Mouse (Mus musculus): ENCODE data around the gene Chd5. TPM values are rescaled to one million over a fixed set of nuclear protein-coding genes. Genes with fewer than 3 reads are reported as not detected.

The Chd5 gene
- 92.4 and 92.8 TPM in 2 replicates for polyA plus RNA-seq (2021; fragmentation: Nextera tagmentation)
- long read RNA-seq, experiment 1, partial matches to known transcripts: 30 of 55 reads
- long read RNA-seq, experiment 1, other reads (novel, unspliced or antisense): 25 of 55 reads
- long read RNA-seq, experiment 2, partial matches to known transcripts: 105 of 107 reads
- long read RNA-seq, experiment 2, other reads (novel, unspliced or antisense): 2 of 107 reads

DNA sequence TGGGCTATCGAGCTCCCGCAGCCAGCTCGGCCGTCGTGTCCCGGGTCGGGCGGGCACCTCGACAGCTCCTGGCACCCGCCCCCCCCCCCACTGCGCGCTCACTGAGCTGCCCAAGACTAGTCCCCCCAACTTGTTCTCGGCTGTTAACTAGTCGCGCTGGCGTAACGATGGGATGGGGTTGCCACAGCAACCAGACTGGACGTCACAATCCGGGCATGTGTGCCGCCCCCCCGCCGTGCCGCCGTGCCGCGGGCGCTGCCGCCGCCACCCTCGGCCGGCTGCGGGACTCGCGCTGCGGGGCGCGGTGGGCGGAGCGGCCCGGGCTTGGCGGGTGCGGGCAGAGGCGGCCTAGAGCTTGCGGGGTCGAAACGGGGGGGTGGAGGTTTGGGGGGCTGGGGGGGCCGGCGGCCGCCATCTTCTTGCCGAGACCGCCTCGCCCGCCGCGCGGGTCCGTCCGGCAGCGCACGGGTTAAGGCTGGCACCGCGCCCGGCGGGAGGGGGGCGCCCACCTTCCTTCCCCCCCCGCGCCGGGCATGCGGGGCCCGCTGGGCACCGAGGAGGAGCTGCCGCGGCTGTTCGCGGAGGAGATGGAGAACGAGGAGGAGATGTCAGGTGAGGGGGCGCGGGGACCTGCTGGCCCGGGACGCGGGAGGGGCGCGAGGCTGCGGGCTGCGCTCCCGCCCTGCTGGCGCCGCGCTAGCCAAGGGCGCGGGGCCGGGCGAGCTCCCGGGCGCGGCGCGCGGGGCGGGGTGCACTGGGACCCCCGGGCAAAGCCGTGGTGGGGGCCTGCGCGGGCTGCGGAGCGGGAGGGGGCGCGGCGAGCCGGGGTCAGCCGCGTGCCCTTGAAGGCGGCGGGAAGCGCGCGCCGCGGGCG lies at the start of gene Chd5:
Chd5 (plus strand) TSS at position 233 of the 874 bp plus-strand sequence.

DNA sequence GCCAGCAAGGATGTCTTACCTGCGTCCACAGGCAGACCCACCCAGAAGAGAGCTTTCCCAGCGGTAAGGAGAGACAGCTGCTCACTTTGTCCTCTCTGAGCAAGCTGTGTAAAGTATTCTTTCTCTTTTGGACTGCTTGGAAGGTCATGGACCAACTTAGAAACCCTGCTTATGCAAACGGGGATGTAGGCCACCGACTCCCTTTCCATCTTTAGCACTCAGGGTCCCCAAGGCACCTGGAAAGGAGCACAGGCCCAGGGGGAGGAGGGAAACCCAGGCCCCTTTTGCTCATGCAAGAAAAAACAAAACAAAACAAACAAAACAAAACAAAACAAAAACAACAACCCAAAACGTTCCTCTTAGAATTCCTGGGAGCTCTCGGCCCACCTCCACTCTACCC lies 46.9 kb upstream of the Chd5 start, which contains the start of gene Hes3:
Hes3 (minus strand) TSS at position 101 of the 400 bp plus-strand sequence.

DNA sequence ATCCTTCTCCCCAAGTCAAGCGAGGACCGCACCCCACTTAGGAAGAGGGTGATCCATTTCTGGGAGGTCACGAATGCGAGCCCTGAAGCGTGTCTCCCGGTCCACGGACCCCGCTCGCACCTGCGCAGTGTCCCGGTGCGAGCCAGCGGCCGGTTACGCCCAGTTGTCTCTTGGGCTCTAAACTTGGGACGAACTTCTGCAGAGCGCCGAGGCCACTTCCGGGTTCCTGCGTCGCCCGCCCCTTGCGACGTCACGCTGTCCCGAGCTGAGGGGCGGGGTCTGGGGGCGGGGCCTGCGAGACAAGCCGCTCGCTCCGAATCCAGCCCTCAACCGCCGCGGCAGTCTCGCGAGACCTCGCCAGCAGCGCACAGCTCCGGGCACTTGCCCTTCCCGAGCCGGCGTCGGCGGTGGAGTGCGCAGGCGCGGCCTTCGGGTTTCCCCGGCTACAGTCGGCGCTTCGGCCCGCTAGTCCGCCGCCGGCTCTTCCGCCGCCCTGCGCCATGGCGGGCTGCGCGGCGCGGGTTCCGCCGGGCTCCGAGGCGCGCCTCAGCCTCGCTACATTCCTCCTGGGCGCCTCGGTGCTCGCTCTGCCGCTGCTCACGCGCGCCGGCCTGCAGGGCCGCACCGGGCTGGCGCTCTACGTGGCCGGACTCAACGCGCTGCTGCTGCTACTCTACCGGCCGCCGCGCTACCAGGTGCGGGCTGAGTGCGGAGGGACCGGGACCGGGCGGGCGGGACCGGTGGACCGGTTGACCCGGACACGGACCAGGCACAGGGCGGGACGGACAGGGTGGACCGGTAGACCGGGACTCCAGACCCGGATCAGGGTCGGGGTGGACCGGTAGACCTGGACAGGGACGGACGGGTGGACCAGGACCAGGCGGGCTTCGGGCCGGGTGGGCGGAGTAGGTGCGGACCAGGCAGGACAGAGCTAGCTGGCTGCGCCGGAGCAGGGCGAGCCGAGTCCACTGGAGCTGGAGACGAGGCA lies 41.3 kb upstream of the Chd5 start, which contains the start of gene Icmt:
Icmt (plus strand) TSS at position 354 of the 988 bp plus-strand sequence.

DNA sequence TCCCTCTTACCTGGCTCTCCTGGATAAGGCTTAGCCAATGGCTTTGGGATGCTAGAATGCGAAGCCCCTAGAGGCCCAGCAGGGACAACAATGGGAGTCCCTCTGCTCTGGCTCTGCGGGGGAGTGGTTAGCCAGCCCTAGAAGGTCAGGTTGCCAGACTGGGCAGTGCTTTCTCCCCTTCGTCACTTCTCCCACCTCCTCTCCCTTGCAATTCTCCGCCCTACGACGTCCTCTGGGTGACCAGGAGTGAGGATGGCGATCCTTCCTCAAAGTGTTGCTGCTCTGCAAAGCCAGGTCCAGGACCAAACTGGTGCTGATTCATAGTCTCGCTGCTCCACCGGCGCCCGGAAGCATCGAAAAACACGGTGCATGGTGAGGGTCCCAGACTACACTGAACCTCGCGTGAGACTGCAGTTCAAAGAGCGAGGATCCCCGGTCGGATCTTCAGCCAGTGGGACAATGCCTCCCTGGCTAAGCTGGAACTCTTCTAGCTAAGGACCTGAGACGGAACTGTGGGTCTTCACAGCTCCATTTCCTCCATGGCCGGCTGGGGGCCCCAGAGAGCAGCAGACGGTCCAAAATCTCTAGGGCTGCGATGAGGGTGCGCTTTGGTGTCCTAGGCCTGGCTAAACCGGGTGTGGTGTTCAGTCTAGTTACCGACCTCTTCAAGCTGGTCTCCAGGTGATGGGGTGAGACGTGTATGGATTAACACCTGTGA lies 19.8 kb upstream of the Chd5 start, which contains the start of gene Rnf207:
Rnf207 (minus strand) TSS at position 477 of the 718 bp plus-strand sequence.

DNA sequence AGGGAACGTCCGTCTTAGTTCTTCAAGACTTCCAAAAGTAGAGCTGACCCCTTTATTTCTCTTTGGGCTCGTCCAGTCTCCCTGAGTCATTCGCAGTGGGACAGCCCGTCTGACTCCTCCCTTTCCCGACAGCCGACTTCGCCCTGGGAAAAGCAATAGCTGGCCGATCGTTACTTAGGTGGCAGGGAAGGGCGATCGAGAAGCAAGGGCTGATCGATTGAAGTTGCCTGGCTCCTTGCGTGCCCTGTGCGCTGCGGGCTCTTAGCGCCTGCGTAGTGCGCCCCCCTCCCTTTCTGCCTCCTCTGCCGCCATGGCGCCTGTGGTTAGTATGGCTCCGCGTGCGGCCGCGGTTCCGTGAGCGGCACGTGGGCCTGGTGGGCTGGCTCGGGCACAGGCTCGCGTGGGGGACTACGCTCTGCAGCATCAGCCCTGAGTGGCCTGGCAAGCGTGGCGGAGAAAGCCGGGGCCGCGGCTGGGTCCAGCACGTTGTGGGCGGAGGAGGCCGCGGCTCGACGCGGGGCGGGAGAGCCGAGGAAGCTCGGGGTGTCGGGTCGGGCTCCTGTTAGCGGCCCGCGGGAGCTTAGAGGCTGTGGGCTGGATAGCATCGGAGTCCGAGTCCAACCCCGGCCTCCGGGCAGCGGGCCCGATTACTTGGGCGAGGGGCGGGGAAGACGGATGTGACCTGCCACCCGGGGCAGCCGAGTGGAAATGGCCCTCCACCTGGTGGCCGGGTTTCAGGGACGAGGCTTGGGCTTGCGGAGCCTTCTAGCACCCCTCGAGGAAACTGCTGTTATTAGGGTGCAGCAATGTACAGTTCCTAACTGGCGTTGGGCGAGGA lies 12.7 kb upstream of the Chd5 start, which contains the start of gene Rpl22:
Rpl22 (plus strand) TSS at position 169 of the 838 bp plus-strand sequence.

Other genes with a start within 250 kb of the Chd5 start
- gene Tnfrsf25, start 222.7 kb upstream of the Chd5 start, polyA plus RNA-seq (2021; fragmentation: Nextera tagmentation): 0.19 and 0.25 TPM in 2 replicates
- 0.92 and 1.9 TPM in 2 replicates for gene Espn, start 186.3 kb upstream of the Chd5 start, polyA plus RNA-seq (2021; fragmentation: Nextera tagmentation)
- gene Hes2, start 179.8 kb upstream of the Chd5 start, polyA plus RNA-seq (2021; fragmentation: Nextera tagmentation): 0.14 TPM in 1 of 2 replicates, not detected in the other
- 373 and 425 TPM in 2 replicates for gene Acot7, start 160.5 kb upstream of the Chd5 start, polyA plus RNA-seq (2021; fragmentation: Nextera tagmentation)
- gene Gpr153, start 64.4 kb upstream of the Chd5 start, polyA plus RNA-seq (2021; fragmentation: Nextera tagmentation): 1.4 and 2.0 TPM in 2 replicates
- gene Hes3, start 47.0 kb upstream of the Chd5 start, polyA plus RNA-seq (2021; fragmentation: Nextera tagmentation): not detected in 2 replicates
- gene Icmt, start 41.4 kb upstream of the Chd5 start, polyA plus RNA-seq (2021; fragmentation: Nextera tagmentation): 13.9 and 16.0 TPM in 2 replicates
- gene Rnf207, start 19.7 kb upstream of the Chd5 start, polyA plus RNA-seq (2021; fragmentation: Nextera tagmentation): 0.80 and 0.85 TPM in 2 replicates
- 327 and 332 TPM in 2 replicates for gene Rpl22, start 12.9 kb upstream of the Chd5 start, polyA plus RNA-seq (2021; fragmentation: Nextera tagmentation)
- 2.8 and 3.2 TPM in 2 replicates for gene Nphp4, start 138.1 kb downstream of the Chd5 start, polyA plus RNA-seq (2021; fragmentation: Nextera tagmentation)
- 116 and 139 TPM in 2 replicates for gene Kcnab2, start 139.2 kb downstream of the Chd5 start, polyA plus RNA-seq (2021; fragmentation: Nextera tagmentation)